Mouse (Mus musculus): ENCODE data around the gene Lima1. TPM values are rescaled to one million over a fixed set of nuclear protein-coding genes. Genes with fewer than 3 reads are reported as not detected.
"Not testable (repeated sequence)": the region's sequence is repeated elsewhere in the genome, so short reads cannot be mapped to it uniquely, and the experiment has no call there.

Lima1 gene
- polyA plus RNA-seq, 1 experiment, result 13.5 TPM

DNA sequence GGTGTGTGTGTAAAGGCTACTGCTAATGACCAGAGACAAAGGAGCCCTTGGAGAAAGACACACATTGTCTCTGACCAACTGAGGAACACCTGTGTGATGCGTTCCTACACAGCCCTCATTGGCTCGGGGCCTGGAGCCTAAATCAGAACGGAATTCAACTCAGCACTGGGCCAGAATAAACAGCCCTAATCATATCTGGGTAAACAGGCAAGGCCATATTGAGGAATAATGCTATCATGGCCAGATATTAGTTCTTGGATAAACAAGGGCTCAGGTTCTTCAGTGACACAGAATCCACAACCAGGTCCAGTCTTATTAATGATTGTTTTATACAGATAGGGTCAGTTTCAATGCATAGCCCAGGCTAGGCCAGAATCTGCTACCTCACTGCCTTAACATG is 84.3 kb downstream of the Lima1 start:
- Histone ChIP-seq H3K4me1 (ENCODE audit: control insufficient read depth, insufficient read depth, low read length) (peaks cover 7% of the 10 kb centered on the region; the same call in 1 of the 2 replicates), H3K4me3 (replicated peaks; ENCODE audit: insufficient read depth, low read depth, low read length) (no peak overlapping the region), H3K27ac (ENCODE audit: insufficient read depth, low read length) (no peak overlapping the region), H3K27me3 (ENCODE audit: control insufficient read depth, insufficient read depth, low read length) (no peaks in the 10 kb centered on the region)
- 82% methylated on average over 3 of the region's 3 CpGs for WGBS
- no peak for DNase-seq
- no peak for TF ChIP-seq POLR2A (IDR thresholded peaks at IDR 0.05; ENCODE audit: borderline replicate concordance, insufficient read depth, low read length)

DNA sequence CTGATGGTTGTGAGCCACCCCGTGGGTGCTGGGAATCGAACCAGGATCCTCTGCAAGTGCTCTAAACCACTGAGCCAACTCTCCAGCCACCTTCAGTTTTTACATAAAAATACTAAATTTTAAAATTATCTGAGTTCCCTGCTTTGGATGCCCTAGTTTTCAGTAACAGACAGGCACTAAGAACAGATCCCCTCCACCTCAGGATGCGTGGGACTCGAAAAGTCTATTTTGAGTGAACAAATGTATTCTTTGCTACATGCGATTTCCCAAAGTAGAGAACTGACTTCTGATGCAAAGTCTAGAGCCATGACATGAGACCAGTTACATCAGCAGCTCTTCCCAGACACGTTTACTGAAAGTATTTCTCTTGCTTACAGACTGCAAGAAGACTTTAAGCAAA is 84.8 kb downstream of the Lima1 start:
- WGBS, result 94% methylated on average over 6 of the region's 6 CpGs
- DNase-seq, result no peak

DNA sequence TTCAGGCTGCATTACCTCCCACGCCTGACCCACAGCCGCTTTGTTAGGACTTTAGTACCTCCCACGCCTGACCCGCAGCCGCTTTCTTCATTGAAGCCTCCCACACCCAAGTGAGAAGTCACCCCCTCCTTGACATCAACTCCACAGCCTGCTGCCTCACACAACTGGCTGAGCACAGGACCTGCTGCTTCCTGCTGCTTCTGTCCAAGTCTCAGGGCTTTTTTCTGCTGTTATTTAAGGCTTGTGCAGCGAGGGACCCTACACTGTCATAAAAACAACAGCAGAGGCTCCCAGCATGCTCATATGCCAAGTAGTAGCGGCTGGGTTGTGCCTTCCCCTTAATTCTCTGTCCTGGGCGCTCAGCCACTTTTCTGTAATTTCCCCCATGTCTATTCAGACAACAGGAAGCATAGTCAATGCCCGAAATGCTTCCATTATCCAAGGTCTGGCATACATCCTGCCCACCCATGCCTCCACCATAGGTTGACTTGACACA is 87.6 kb downstream of the Lima1 start:
- H3K27ac ChIP-seq (ENCODE audit: insufficient read depth, low read length), result no peak overlapping the region
- WGBS, result 36% methylated on average over 9 of the region's 9 CpGs
- H3K4me3 ChIP-seq (replicated peaks; ENCODE audit: insufficient read depth, low read depth, low read length), result no peak overlapping the region
- H3K27me3 ChIP-seq (ENCODE audit: control insufficient read depth, insufficient read depth, low read length), result no peaks in the 10 kb centered on the region
- DNase-seq, result no peak
- no peak for TF ChIP-seq POLR2A (IDR thresholded peaks at IDR 0.05; ENCODE audit: borderline replicate concordance, insufficient read depth, low read length)
- no peak for TF ChIP-seq CTCF (IDR thresholded peaks at IDR 0.05; ENCODE audit: borderline replicate concordance, insufficient read depth, low read depth, low read length)
- H3K4me1 ChIP-seq (ENCODE audit: control insufficient read depth, insufficient read depth, low read length), result peaks cover 7% of the 10 kb centered on the region; the same call in 1 of the 2 replicates

More for the DNA sequence above, 84.8 kb downstream of the Lima1 start:
- H3K4me1 ChIP-seq (ENCODE audit: control insufficient read depth, insufficient read depth, low read length), result peaks cover 7% of the 10 kb centered on the region; the same call in 1 of the 2 replicates
- no peak overlapping the region for H3K27ac ChIP-seq (ENCODE audit: insufficient read depth, low read length)
- H3K4me3 ChIP-seq (replicated peaks; ENCODE audit: insufficient read depth, low read depth, low read length), result no peak overlapping the region
- no peak for TF ChIP-seq POLR2A (IDR thresholded peaks at IDR 0.05; ENCODE audit: borderline replicate concordance, insufficient read depth, low read length)
- TF ChIP-seq CTCF (IDR thresholded peaks at IDR 0.05; ENCODE audit: borderline replicate concordance, insufficient read depth, low read depth, low read length), result no peak
- no peaks in the 10 kb centered on the region for H3K27me3 ChIP-seq (ENCODE audit: control insufficient read depth, insufficient read depth, low read length)

DNA sequence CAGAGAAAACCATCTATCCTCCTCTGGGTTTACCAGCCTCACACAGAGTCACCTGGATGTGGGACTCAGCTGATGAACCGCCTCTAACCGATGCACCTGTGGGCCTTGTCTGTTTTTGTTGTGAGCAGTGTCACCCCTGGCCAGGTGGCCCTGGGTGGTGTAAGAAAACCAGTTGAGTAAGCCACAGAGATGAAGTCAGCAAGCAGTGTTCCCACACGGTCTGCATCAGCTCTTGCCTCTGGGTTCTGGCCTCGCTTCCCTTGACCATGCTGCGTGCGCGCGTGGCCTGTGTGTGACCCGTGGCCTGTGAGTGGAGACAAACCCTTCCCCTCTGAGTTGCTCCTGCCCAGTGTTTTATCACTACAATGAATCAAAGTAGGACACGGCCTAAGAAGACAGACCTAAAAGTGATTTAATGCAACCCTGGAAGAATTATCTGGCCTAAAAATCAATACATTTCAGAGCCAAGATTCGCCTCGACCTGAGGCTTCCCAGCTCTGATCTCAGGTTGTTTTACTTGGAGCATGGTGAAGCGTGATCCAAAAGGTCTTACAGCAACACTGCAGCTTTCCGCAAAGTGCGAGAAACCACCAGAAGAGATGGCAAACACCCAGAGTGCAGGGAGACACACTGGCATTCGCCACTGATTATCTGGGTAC is 96.5 kb downstream of the Lima1 start:
- no peak for DNase-seq
- WGBS, result 94% methylated on average over 16 of the region's 16 CpGs
- no peaks in the 10 kb centered on the region for H3K27me3 ChIP-seq (ENCODE audit: control insufficient read depth, insufficient read depth, low read length)
- no peak overlapping the region for H3K27ac ChIP-seq (ENCODE audit: insufficient read depth, low read length)
- no peaks in the 10 kb centered on the region for H3K4me1 ChIP-seq (ENCODE audit: control insufficient read depth, insufficient read depth, low read length)
- no peak overlapping the region for H3K4me3 ChIP-seq (replicated peaks; ENCODE audit: insufficient read depth, low read depth, low read length)
- TF ChIP-seq POLR2A (IDR thresholded peaks at IDR 0.05; ENCODE audit: borderline replicate concordance, insufficient read depth, low read length), result no peak
- no peak for TF ChIP-seq CTCF (IDR thresholded peaks at IDR 0.05; ENCODE audit: borderline replicate concordance, insufficient read depth, low read depth, low read length)

DNA sequence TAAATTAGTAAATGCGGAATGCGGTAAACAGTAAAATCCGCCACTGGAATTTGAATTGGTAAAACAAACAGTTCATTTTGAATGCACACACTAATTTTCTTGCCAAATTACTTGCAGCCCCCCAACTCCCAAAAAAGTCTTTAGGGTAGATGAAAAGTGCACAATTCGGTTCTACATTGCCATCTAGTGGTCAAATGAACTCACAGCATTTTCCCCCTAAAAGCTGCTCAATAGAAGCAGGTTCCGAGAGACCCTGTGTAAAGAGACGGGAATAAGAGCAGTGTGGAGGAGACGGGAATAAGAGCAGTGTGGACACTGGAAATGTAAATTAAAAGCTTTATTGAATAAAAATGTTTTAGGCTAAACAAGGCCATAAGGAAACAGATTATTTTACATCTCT is 97.1 kb downstream of the Lima1 start:
- WGBS, result 28% methylated on average over 7 of the region's 7 CpGs
- peak; percentile 47; the same call in 1 of the 2 replicates for TF ChIP-seq CTCF (IDR thresholded peaks at IDR 0.05; ENCODE audit: borderline replicate concordance, insufficient read depth, low read depth, low read length)
- no peak for TF ChIP-seq POLR2A (IDR thresholded peaks at IDR 0.05; ENCODE audit: borderline replicate concordance, insufficient read depth, low read length)
- peak in 1 of 2 experiments; percentile 44 for DNase-seq

DNA sequence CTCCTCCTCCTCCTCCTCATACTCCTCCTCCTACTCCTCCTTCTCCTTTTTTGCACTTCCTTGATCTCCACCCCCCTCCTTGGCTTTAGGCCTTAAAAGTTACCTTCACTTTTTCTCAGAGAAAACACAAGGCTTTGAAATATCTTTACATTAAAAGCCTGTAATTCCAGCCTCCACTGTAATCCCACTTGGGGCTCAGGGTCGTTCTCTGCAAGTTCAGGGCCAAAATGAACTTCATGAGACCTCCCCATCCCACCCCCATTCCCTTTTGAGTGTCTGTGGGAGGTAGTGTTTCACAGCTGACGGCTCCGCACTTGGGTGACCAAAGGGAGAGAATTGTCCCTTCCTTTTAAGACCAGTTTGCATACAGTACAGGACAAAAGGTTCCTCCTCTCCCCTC is 102.3 kb downstream of the Lima1 start:
- DNase-seq, result no peak
- WGBS, result 37% methylated on average over 3 of the region's 3 CpGs
- TF ChIP-seq CTCF (IDR thresholded peaks at IDR 0.05; ENCODE audit: borderline replicate concordance, insufficient read depth, low read depth, low read length) (no peak), POLR2A (IDR thresholded peaks at IDR 0.05; ENCODE audit: borderline replicate concordance, insufficient read depth, low read length) (no peak)
- Histone ChIP-seq H3K27me3 (ENCODE audit: control insufficient read depth, insufficient read depth, low read length) (no peaks in the 10 kb centered on the region), H3K4me1 (ENCODE audit: control insufficient read depth, insufficient read depth, low read length) (no peaks in the 10 kb centered on the region; the same call in 1 of the 2 replicates), H3K4me3 (replicated peaks; ENCODE audit: insufficient read depth, low read depth, low read length) (no peak overlapping the region), H3K27ac (ENCODE audit: insufficient read depth, low read length) (no peak overlapping the region)

More for the DNA sequence above, 97.1 kb downstream of the Lima1 start:
- Histone ChIP-seq H3K4me3 (replicated peaks; ENCODE audit: insufficient read depth, low read depth, low read length) (no peak overlapping the region), H3K27ac (ENCODE audit: insufficient read depth, low read length) (no peak overlapping the region), H3K4me1 (ENCODE audit: control insufficient read depth, insufficient read depth, low read length) (no peaks in the 10 kb centered on the region), H3K27me3 (ENCODE audit: control insufficient read depth, insufficient read depth, low read length) (no peaks in the 10 kb centered on the region)

DNA sequence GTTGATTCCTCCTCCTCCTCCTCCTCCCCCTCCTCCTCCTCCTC is 102.6 kb downstream of the Lima1 start, which contains the start of gene Cers5:
Cers5 (minus strand) TSS at position 5 of the 44 bp plus-strand sequence.
- Histone ChIP-seq H3K27ac (ENCODE audit: insufficient read depth, low read length) (peak within 1 kb of the TSS; percentile 66), H3K4me3 (replicated peaks; ENCODE audit: insufficient read depth, low read depth, low read length) (peak within 1 kb of the TSS; percentile 75)
- not testable (repeated sequence) for H3K4me1 ChIP-seq (ENCODE audit: control insufficient read depth, insufficient read depth, low read length); H3K27me3 ChIP-seq (ENCODE audit: control insufficient read depth, insufficient read depth, low read length); DNase-seq

DNA sequence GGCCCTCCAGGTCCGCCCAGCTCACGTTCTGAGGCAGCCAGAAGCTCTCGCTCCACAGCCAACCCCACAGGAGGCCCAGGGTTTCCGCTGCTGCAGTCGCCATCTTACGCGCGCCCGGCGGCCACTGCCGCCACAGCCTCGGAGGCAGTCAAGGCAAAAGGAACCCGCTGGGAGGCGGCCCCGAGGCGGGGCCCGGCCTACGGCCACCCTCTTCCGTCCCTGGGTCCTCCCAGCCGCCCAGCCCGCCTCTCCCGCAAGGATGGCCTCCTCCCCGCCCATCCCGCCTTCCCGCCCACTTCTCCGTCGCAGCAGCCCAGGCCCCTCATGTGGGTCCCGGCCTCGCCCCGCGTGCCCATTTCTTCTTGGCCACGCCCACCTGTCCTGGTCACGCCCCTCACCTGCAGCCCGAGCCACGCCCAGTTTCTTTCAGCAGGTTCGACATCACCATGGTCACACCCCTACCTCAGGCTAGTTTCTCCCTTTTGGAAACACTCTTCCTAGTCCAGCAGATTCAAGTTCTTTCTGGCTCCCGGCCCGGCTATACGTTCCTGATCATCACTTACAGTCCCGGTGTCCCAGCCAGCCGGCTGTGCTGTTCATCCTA is 102.9 kb downstream of the Lima1 start:
- peak overlapping the region; percentile 75 for H3K4me3 ChIP-seq (replicated peaks; ENCODE audit: insufficient read depth, low read depth, low read length)
- H3K27ac ChIP-seq (ENCODE audit: insufficient read depth, low read length), result peak overlapping the region; percentile 66
- TF ChIP-seq CTCF (IDR thresholded peaks at IDR 0.05; ENCODE audit: borderline replicate concordance, insufficient read depth, low read depth, low read length), result no peak
- peak; percentile 56; the same call in 1 of the 2 replicates for TF ChIP-seq POLR2A (IDR thresholded peaks at IDR 0.05; ENCODE audit: borderline replicate concordance, insufficient read depth, low read length)
- no peaks in the 10 kb centered on the region for H3K27me3 ChIP-seq (ENCODE audit: control insufficient read depth, insufficient read depth, low read length)
- 0% methylated on average over 41 of the region's 41 CpGs for WGBS
- no peaks in the 10 kb centered on the region; the same call in 1 of the 2 replicates for H3K4me1 ChIP-seq (ENCODE audit: control insufficient read depth, insufficient read depth, low read length)
- peak; percentile 84 to 86 for DNase-seq
